Mouse (Mus musculus): ENCODE results near the gene Elmo3.

DNA sequence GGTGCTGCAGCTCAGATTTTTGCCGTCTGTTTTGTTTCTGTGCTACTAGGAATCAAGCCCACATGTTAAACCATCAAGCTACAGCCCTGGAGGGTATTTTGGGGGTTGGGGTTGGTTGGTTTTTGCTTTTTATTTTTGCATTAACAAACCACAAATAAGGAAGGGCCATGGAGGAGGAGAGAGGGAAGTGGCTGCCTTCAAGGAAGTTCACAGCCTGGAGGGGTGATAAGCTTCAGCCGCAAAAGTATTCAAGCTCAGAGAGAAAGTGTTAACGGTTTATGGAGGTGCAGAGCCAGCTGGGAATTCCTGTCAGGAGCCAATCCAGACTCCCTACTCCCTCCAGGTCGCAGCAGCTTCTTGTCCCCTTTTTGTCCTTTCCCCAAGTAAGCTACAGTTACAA lies 33.6 kb downstream of the Elmo3 start:
- no peak for TF ChIP-seq POLR2A (IDR thresholded peaks at IDR 0.05; ENCODE audit: borderline replicate concordance, control insufficient read depth, low read depth, low read length)
- TF ChIP-seq CTCF (IDR thresholded peaks at IDR 0.05; ENCODE audit: control insufficient read depth, insufficient read depth, low read length): no peak
